Mouse (Mus musculus): ENCODE results near the gene Gas7.

Gas7 gene

GRCm38 (mm10) chr11:67570947-67571346 is 115.7 kb downstream of the Gas7 start:
- DNase-seq (ENCODE audit: low spot score in 2 of 2): no peak

GRCm38 (mm10) chr11:67574344-67574743 is 119.1 kb downstream of the Gas7 start:
- no peak for DNase-seq (ENCODE audit: low spot score in 2 of 2)

- DNase-seq (ENCODE audit: low spot score in 2 of 2): no peak
Observed at GRCm38 (mm10) chr11:67577472-67577871, 122.2 kb downstream of the Gas7 start.

- no peak for DNase-seq (ENCODE audit: low spot score in 2 of 2)
Observed at GRCm38 (mm10) chr11:67577994-67578393, 122.8 kb downstream of the Gas7 start.

GRCm38 (mm10) chr11:67579136-67579535 is 123.9 kb downstream of the Gas7 start:
- no peak for DNase-seq (ENCODE audit: low spot score in 2 of 2)

- no peak for DNase-seq (ENCODE audit: low spot score in 2 of 2)
Observed at GRCm38 (mm10) chr11:67581549-67581948, 126.3 kb downstream of the Gas7 start.

- DNase-seq (ENCODE audit: low spot score in 2 of 2): no peak
Observed at GRCm38 (mm10) chr11:67582570-67582969, 127.3 kb downstream of the Gas7 start.

GRCm38 (mm10) chr11:67585016-67585415 is 129.8 kb downstream of the Gas7 start:
- no peak for DNase-seq (ENCODE audit: low spot score in 2 of 2)

- DNase-seq (ENCODE audit: low spot score in 2 of 2): no peak
Observed at GRCm38 (mm10) chr11:67585629-67586028, 130.4 kb downstream of the Gas7 start.

- no peak for DNase-seq (ENCODE audit: low spot score in 2 of 2)
Observed at GRCm38 (mm10) chr11:67586231-67586994, 131.2 kb downstream of the Gas7 start.

- DNase-seq (ENCODE audit: low spot score in 2 of 2): no peak
Observed at GRCm38 (mm10) chr11:67588196-67588827, 133.1 kb downstream of the Gas7 start.

- DNase-seq (ENCODE audit: low spot score in 2 of 2): peak in 1 of 2 experiments; percentile 60
Observed at GRCm38 (mm10) chr11:67588828-67589314, 133.6 kb downstream of the Gas7 start.

- peak; percentile 44 to 61 for DNase-seq (ENCODE audit: low spot score in 2 of 2)
Observed at GRCm38 (mm10) chr11:67596233-67596632, 141.0 kb downstream of the Gas7 start.

GRCm38 (mm10) chr11:67596856-67597255 is 141.6 kb downstream of the Gas7 start:
- no peak for DNase-seq (ENCODE audit: low spot score in 2 of 2)

GRCm38 (mm10) chr11:67597388-67597787 is 142.2 kb downstream of the Gas7 start:
- DNase-seq (ENCODE audit: low spot score in 2 of 2): peak in 1 of 2 experiments; percentile 50

GRCm38 (mm10) chr11:67599141-67599540 is 143.9 kb downstream of the Gas7 start:
- DNase-seq (ENCODE audit: low spot score in 2 of 2): no peak

- DNase-seq (ENCODE audit: low spot score in 2 of 2): no peak
Observed at GRCm38 (mm10) chr11:67600710-67601430, 145.6 kb downstream of the Gas7 start.

GRCm38 (mm10) chr11:67602711-67603369 is 147.6 kb downstream of the Gas7 start:
- no peak for DNase-seq (ENCODE audit: low spot score in 2 of 2)

GRCm38 (mm10) chr11:67604481-67604880 is 149.2 kb downstream of the Gas7 start:
- DNase-seq (ENCODE audit: low spot score in 2 of 2): no peak

GRCm38 (mm10) chr11:67608114-67608683 is 153.0 kb downstream of the Gas7 start:
- DNase-seq (ENCODE audit: low spot score in 2 of 2): no peak

- DNase-seq (ENCODE audit: low spot score in 2 of 2): no peak
Observed at GRCm38 (mm10) chr11:67612158-67612839, 157.1 kb downstream of the Gas7 start.
